In genomic region chr2:29216286-29217012, GRCm38 (mm10) we compare ENCODE assay signal across 9 mouse cellular contexts. TPM values are rescaled to one million over a fixed set of nuclear protein-coding genes. Genes with fewer than 3 reads are reported as not detected.
A peak's percentile ranks its signal among the peaks of the same experiment; 100 is the strongest.
DNase-seq lines count a peak whose midpoint lies in the region; ATAC-seq lines count a peak whose summit lies in the region.
"Had no signal": no experiment of that assay in that cellular context is flagged by ENCODE, and none has a peak within 500 bp of the region (broad histone marks: within the 10 kb centered on the region; RNA-seq: fewer than 3 reads in every experiment).

No protein-coding gene starts in this region.

- H3K9ac ChIP-seq in hindbrain, embryonic 11.5 days (ENCODE audit: low read depth, low read length), result no peak overlapping the region
- H3K9ac ChIP-seq in hindbrain, embryonic 16.5 days (ENCODE audit: low read depth, low read length), result no peak overlapping the region
- H3K9ac ChIP-seq: hindbrain, embryonic 15.5 days had no signal

- ATAC-seq in hindbrain, embryonic 11.5 days (ENCODE audit: low FRiP score), result no peak
- ATAC-seq in hindbrain, embryonic 16.5 days, result no peak
- no peak for ATAC-seq in erythroblast, adult 5-6 weeks (replicated peaks; ENCODE audit: low FRiP score, poor library complexity, severe bottlenecking)

- WGBS in hindbrain, embryonic 11.5 days, result 52% methylated on average over 8 of the region's 8 CpGs
- 53% methylated on average over 8 of the region's 8 CpGs for WGBS in hindbrain, embryonic 16.5 days

- no peak overlapping the region for H3K27ac ChIP-seq in hindbrain, embryonic 11.5 days (ENCODE audit: low read depth, low read length)
- H3K27ac ChIP-seq in hindbrain, embryonic 16.5 days (ENCODE audit: low read depth, low read length), result no peak overlapping the region
- H3K27ac ChIP-seq: hindbrain, embryonic 15.5 days had no signal

- no peak overlapping the region for H3K4me2 ChIP-seq in hindbrain, embryonic 11.5 days (replicated peaks; ENCODE audit: low read depth, low read length)
- H3K4me2 ChIP-seq in hindbrain, embryonic 16.5 days (ENCODE audit: low read length), result no peak overlapping the region
- H3K4me2 ChIP-seq: hindbrain, embryonic 15.5 days had no signal

- no peaks in the 10 kb centered on the region for H3K27me3 ChIP-seq in hindbrain, embryonic 11.5 days (ENCODE audit: control insufficient read depth, insufficient read depth, low read length)
- H3K27me3 ChIP-seq in hindbrain, embryonic 16.5 days (replicated peaks; ENCODE audit: control insufficient read depth, insufficient read depth, low read length), result no peaks in the 10 kb centered on the region
- H3K27me3 ChIP-seq: hindbrain, embryonic 15.5 days had no signal

- H3K36me3 ChIP-seq in hindbrain, embryonic 11.5 days (ENCODE audit: control insufficient read depth, insufficient read depth, low read length), result no peaks in the 10 kb centered on the region
- H3K36me3 ChIP-seq in hindbrain, embryonic 16.5 days (ENCODE audit: control insufficient read depth, insufficient read depth, low read length), result no peaks in the 10 kb centered on the region
- H3K36me3 ChIP-seq: hindbrain, embryonic 15.5 days had no signal

- intact Hi-C loops in heart, postnatal 25 days (cut with DNase I), result loop anchor here (1.0 to 5.0 kb wide), 2 partner anchors 338 to 386 kb away; no protein-coding TSS in a partner anchor

- H3K9me3 ChIP-seq in hindbrain, embryonic 11.5 days (ENCODE audit: control insufficient read depth, low read length), result no peaks in the 10 kb centered on the region
- H3K9me3 ChIP-seq in hindbrain, embryonic 16.5 days (ENCODE audit: control insufficient read depth, low read length), result no peaks in the 10 kb centered on the region
- H3K9me3 ChIP-seq: hindbrain, embryonic 15.5 days had no signal

- no peaks in the 10 kb centered on the region for H3K4me1 ChIP-seq in hindbrain, embryonic 11.5 days (replicated peaks; ENCODE audit: control insufficient read depth, insufficient read depth, low read length)
- H3K4me1 ChIP-seq in hindbrain, embryonic 16.5 days (ENCODE audit: control insufficient read depth, insufficient read depth, low read depth, low read length), result peaks cover 4% of the 10 kb centered on the region; the same call in 1 of the 2 replicates

- H3K4me3 ChIP-seq in hindbrain, embryonic 11.5 days (ENCODE audit: low read depth, low read length), result no peak overlapping the region
- H3K4me3 ChIP-seq in hindbrain, embryonic 16.5 days (ENCODE audit: low read length), result no peak overlapping the region
- H3K4me3 ChIP-seq: hindbrain, embryonic 15.5 days had no signal

- DNase-seq in hindbrain, embryonic 11.5 days (ENCODE audit: low spot score), result peak; percentile 46
- DNase-seq in thymus, postnatal 14 days, result peak; percentile 21
- no peak for DNase-seq in thymus, postnatal 0 days (ENCODE audit: low spot score)
- DNase-seq in embryo, embryonic 10 days (ENCODE audit: low spot score), result peak; percentile 66
- DNase-seq in heart, postnatal 25 days (ENCODE audit: low spot score), result peak; percentile 30
- DNase-seq in skeletal muscle tissue, adult 2 months (ENCODE audit: low read depth, low spot score), result peak; percentile 81

RNA-seq across cellular contexts. Expression of gene Ntng2, which starts 36.4 kb away (rescaled TPM):
- 2.7 and 2.8 TPM in 2 replicates for polyA plus RNA-seq in hindbrain, embryonic 11.5 days (2014; fragmentation: Nextera tagmentation; extraction: Ambion mirVana)
- 3.5 and 4.1 TPM in 2 replicates for polyA plus RNA-seq in hindbrain, embryonic 16.5 days (2015; fragmentation: Nextera tagmentation; extraction: Ambion mirVana)
- 0.18 and 0.28 TPM in 2 replicates for polyA plus RNA-seq in thymus, postnatal 0 days (2015; fragmentation: Nextera tagmentation; extraction: Ambion mirVana)
- 1 to 10 TPM; 4.6 to 5.8 TPM for total RNA-seq in heart, postnatal 25 days (2021)
- 2.3 and 8.8 TPM in 2 replicates for total RNA-seq in erythroblast, adult 5-6 weeks (2015; ENCODE audit: low replicate concordance)
- total RNA-seq in erythroblast, adult 5-6 weeks (2017; ENCODE audit: low replicate concordance), result 0.94 and 2.0 TPM in 2 replicates
